Mouse (Mus musculus): ENCODE data around the gene Trim27.

DNA sequence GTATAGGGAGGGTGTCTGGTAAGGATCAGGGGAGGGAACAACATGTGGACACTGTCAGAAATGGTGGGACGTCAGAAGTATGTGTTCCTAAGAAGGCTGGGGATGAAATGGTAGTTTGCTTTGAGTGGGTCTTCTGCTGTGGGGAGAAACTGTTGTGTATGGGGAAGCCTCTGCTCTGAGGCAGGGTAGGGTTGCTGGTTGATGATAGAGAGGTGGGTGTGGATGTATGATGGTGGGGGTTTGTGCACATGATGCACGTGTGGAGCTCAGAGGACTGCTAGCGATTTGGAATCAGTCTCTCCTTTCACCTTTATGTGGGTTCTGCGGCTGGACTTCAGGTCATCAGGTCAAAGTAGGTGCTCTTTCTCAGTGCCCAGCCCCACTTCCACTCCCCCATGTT lies 6.3 kb downstream of the Trim27 start:
- no peak for TF ChIP-seq EP300 (IDR thresholded peaks at IDR 0.05; ENCODE audit: insufficient read depth, low read depth, low read length)
- no peak for TF ChIP-seq CTCF (IDR thresholded peaks at IDR 0.05; ENCODE audit: low read depth, low read length)
- no peak for TF ChIP-seq POLR2A (IDR thresholded peaks at IDR 0.05; ENCODE audit: insufficient read depth, low read length)
